Mouse (Mus musculus): ENCODE data around the gene Gsdme.
A peak's percentile ranks its signal among the peaks of the same experiment; 100 is the strongest.

Gsdme gene

DNA sequence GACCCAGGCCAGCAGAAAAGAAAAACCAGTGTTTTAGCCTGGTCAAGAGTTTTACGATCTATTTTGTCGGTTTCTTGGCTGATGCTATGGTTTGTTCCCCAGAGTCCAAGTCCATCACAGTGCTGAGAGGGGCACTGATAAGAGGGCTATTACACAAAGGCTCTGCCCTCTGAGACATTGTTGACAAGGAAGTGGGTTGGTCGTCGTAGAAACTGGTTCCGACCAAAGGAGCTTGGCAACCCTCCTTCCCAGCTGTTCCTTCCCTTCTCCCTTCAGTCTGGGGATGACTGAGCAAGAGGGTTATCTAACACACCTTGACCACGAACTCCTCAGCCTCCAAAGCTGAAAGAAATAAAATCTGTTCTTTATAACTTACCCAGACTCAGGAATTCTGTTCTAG is at the start of gene Gsdme:
Gene Gsdme (minus strand): TSS at position 193 of the 400 bp plus-strand sequence.
- DNase-seq: no peak

DNA sequence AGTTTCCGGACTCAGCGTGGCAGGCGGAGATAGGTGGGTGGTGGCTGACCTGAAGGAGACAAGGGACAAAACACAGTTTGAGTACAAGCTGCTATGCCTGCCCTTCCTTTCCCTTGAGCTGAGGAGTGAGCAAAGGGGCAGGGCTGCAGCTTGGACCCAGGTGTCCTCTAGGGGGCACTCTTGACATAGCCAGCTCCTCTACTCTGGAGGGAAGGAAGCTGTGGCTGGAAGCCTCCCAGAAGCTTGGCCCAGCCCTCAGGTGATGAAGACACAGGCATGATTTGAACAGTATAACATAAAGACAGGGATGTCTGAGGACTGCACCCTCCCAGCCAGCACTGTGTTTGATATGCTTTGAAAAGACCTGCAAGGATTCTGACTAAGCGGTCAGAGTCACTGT is 49.0 kb upstream of the Gsdme start:
- DNase-seq: peak; percentile 66

DNA sequence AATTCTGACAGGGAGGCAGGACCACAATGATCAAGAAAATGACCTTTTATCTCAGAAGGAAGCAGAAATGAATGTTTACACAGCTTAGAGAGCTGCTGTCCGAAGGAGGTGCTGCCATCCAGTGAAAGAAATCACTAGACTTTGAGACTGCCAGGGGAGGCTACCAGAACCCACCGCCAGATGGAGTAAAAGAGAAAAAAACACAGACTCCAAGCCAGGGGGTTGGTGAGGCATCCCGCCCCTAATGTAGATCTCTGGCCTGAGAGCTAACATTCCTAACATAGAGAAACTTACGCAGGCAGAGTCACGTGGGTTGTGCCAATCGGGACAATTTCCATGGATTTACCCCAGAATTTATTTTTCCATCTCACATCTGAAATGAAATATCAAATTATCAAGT is 45.4 kb upstream of the Gsdme start:
- no peak for DNase-seq

DNA sequence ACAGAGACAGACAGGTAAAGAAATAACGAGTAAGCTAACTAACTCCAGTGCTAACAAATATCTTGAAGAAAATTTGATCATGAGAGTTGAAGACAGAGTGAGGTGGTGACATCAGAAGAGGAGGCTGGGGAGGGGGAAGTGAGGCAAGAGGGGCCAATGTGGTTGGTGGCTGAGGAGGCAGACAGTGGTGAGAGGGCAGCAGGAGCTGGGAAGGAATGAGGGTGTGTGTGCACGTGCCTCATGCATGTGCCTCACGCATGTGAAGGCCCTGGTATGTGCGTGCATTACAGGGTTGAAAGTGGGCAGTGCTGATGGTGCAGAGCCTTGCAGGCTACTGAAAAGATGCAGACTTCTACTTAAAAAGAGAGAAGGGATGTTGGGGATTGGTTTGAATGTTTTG is 43.0 kb upstream of the Gsdme start:
- DNase-seq: no peak

DNA sequence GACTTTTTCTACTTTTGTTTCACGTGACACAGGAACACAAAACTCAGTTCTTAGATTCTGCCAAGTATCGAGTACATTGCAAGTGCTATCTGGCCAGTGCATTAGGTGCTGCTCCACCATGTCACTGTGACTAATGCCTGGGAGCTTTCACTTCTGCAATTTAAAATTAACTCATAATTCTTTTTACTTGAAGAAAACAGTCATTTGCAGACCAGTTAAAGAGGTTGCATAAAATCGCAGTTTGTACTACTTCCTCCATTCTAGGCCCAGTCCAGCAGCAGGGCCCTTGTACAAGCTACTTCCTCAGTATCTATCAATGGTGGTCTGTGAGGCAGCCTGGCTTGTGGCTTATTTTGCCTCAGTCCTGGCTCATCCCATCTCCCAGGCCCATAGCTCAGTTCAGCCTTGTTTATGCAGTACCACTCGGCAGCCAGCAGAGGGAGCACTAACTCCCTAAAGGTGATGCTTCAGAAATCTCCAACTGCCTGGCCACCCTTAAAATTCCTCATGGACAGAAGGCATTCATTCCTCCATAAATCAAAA is 41.4 kb upstream of the Gsdme start:
- DNase-seq: peak; percentile 61

DNA sequence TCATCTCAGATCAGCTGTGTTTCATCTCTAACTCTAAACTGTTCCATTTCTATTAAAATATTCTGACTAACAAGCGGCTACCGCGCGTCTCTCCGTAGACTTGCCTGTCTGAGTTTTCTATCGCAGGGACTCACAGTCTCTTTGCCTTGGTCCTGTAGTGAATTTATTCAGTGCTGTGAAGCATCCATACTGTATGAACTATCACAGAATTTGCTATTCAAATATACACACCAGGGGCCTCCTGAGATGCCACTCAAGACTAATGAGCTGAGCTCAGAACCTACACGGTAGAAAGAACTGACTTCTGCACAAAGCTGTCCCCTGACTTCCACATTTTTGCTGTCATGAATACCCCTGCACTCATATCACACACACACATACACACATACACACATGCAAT is 37.5 kb upstream of the Gsdme start:
- DNase-seq: no peak

DNA sequence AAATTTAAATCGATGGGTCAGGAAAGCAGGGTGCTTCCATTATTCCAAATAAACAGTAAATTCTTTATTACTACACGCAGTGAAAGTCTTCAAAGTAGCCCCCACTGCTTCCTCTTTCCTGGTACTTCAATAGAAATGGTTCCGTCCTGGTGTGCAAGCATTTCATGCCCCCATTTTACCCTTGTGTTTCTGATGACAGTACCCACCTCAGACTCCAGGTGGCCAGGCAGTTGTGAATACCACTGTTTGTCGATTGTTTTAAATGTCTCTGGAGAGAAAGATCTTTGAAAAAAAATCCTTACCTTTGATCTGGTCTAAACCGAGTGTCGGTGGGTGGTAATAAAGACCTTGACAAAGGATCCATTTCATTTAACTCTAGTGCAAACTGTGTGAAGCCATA is 37.0 kb upstream of the Gsdme start:
- no peak for DNase-seq

DNA sequence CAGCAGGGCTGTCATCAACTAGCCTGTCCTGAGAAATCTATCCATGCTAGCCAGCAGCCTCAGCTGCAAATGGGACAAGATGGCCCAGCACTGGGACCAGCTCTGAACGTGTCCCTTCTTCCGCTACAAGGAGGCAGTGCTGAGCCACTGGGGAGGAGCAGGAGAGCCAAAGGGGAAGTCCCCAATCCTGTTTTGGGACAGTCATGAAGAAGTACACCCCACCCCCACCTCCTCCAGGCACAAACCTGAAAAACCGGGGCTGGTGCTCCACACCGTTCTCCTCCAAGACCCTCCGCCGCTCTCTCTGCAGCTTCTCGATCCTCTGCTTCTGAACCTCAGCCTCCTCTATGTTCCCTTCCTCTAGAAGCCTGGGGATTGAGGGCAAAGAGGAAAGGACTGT is 35.4 kb upstream of the Gsdme start:
- no peak for DNase-seq

DNA sequence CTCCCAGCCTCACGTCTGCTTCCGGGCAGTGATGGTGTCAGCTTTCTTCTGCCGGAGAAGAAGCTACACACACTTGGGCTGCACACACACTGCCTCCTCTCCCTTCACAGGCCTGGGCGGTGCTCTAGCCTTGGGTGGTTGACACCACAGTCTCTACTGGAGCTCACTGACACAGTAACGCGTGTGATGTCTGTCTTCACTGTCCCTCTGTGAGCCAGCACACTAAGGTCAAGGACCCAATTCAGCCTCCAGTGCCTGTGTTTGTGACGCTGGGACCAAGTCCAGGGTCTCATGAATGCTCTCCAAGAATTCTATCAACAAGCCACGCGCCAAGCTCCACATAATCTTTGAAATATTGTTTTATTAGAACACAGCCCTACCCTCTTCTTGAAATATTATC is 34.0 kb upstream of the Gsdme start:
- no peak for DNase-seq

DNA sequence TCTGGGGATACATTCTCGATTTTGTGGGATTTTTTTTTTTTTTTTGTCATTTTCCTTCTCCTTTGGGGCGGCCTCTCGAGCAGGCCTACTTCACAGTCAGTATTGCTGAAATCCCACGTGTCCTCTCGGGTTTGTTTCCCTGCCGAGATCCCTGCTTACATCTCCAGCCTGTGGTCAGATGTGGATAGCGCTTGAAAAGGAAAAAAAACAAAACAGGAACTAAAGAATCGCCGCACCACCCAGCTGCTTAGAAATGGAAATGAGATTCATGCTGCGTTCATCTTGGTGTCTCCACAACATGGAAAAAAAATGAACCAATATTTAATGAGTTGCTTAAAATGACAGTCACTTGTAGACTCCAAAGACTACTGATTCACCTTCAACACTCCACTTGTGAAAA is 31.5 kb upstream of the Gsdme start:
- no peak for DNase-seq

DNA sequence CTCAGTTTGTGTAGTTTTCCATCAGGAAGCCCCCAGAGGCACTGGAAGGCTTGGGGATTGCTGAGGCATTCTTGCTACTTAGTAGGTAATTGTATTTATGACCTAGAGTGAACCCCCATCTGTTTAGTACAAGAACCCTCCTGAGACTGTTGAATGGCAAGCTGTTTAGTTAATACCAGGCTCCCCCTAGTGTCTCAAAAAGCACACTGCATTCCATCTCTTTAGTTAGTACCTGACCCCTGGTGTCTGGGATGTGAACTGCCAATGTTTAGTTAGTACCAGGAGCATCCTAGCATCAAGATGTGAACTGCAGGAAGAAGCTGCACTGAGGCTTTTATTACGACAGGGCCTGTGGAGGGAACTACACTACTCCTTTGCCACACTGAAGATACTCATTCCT is 30.5 kb upstream of the Gsdme start:
- DNase-seq: peak; percentile 75

DNA sequence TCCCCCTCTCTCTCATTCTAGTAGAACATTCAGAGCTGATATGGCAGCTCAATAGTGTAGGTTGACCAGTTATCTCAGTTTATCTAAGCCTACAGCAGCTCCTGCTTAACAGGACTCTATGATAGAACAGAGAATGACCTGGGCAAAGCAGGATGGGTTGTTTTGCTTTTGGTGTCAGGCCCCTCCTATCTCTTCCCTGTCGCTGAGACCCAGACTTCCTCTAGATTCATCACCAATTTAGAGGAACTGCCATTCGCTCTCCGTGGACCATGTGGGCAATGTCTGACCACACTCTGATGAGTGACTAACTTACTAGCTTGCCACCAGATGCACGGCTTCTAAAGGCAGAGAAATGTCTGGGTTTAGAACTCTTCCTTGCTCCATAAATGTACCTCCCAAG is 28.0 kb upstream of the Gsdme start:
- DNase-seq: no peak

DNA sequence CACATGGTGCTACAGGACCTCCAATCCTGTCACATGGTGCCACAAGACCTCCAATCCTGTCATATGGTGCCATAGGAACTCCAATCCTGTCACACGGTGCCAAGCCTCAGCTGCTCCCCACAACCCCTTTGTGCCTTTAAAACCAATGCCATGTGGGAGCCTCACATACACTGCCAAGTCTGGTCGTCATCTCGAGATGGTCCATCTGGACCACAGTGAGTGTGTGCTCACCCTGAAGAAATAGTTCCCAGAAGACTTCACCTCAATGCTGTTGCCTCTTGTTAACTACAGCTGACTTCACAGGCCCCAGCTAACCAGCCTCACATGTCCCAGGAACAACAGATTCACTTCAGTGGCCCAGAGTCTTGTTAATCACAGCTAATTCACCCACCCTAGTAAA is 23.2 kb upstream of the Gsdme start:
- DNase-seq: no peak

DNA sequence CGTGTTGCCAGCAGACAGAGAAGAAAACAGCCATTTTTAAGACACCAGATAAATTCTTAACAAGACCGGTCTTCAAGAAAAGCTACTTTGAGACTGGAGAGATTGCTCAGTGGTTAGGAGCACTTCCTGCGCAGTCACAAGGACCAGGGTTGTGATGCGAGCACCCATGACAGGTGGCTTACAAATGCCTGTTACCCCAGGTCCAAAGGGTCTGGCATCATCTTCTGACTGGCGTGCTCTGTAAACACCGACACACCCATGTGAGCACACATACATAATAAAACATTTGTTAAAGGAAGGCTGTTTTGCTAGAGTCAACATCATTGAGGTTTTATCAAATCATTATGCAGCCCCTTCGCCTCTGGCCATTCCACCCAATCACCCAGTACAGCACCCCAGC is 16.0 kb upstream of the Gsdme start:
- DNase-seq: no peak

DNA sequence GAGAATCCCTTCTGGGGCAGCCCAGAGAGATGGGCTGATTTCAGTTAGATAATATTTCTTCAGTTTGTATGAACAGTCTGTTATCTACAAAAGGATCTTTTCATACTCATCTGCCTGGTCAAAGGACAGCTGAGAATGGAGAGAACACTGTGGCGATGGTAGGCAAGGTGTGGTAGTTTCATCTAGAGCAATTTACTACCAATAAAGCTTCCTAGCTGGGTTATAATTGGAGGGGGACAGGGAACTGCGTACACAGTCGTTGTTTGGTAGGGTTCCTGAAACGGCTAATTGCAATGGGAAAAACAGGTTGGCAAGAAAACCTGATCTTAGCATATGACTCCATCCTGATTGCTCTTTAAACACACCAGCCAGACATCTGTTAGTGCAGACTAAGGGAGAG is 10.3 kb upstream of the Gsdme start:
- no peak for DNase-seq

DNA sequence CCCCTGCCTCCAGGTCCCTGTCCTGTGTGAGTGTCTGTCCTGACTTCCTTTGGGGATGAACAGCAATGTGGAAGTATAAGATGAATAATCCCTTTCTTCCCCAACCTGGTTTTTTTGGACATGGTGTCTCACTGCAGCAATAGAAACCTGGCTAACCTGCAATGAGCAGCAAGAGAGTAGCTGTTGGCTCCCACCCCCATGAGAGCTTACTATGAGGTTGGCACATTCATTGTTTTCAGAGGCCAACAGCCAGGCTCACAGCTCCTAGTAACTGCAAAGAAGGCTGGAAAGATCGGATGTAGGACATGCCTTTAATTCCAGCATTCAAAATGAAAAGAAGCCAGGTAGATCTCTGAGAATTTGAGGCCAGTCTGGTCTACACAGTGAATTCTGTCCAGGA is 9.8 kb upstream of the Gsdme start:
- DNase-seq: no peak

DNA sequence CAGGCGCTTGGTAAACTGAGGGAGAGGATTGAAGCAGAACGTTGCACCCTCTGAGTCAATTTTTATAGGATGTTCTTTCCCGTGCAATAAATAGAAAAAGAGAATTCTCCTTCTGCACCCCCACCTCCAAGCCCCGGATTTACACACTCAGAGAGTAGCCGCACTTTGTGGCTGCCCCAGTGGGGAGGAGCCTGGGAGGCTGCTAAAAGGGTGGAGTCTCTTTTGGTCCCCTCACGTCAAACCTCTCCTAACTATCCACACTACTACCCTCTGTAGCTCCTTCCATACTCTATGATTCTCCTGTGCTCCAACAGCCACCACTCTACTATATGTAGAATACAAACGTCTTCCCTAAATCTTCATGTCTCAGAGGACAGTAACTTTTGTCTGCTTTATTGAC is 1.4 kb downstream of the Gsdme start:
- DNase-seq: no peak

DNA sequence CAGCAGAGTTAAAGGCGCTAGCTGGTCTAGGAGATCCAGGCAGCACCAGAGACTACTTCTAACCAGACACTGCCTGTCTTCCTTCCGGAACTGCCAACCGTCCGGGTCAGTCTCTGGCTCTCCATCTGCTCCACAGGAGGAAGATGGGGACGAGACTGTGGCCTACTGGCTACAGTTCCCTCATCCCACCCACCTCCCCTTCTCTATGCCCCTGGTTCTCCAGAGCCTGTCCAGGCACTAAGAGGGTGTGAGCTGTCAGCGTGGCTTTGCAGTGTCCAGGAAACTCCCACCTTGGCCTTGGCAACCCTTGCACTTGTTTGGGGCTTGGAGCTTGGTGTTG is 1.8 kb downstream of the Gsdme start:
- DNase-seq: no peak

DNA sequence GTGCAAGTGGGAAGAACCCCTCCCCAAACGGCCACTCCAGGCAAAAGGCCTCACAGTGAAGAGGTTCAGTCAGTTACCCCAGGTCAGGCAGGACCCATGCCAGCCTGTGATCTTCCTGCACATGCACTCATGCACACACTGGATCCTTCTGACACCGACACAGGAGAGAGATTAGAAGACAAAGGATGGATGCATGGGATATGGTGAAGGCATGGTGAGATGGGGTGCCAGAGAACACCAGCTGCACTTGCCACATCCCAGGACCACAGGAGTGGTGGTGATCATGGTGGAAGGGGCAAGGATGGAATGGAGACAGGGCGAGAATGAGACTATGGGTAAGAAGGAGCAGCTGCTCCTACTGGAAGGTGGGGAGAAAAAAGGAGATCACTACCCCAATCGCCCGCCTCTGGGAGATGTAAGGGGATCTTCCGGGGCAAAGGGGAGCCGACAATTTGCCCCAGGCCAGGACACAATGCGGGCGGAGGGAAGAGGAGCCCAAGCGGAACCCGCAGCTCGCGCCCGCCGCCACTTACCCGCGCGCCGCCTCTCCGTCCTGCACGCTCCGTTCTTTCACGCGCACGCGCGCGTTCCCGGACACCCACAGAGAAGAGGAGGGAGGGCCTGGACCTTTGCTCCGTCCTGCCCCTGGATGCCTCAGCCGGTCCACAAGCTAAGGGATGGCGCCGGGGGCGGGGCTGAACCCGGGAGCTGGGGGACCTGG is 2.3 kb downstream of the Gsdme start:
- peak; percentile 93 for DNase-seq

DNA sequence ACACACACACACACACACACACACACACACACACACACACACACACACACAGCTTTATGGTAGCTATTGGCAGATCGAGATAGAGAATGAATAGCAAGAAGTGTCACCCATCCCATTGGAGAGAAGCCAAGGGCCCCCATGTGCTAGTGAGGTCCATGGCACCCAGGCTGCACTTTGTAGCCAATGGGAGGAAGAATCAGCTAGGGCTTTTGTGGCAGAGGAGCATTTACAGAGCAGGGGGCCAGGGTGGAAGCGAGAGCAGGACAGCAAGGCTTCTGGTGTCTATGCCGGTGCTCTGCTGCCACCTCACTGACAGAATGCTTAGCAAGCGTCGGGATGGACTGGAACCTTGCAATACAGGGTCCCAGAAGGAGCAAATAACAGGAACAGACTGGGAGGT is 8.3 kb downstream of the Gsdme start:
- DNase-seq: no peak

DNA sequence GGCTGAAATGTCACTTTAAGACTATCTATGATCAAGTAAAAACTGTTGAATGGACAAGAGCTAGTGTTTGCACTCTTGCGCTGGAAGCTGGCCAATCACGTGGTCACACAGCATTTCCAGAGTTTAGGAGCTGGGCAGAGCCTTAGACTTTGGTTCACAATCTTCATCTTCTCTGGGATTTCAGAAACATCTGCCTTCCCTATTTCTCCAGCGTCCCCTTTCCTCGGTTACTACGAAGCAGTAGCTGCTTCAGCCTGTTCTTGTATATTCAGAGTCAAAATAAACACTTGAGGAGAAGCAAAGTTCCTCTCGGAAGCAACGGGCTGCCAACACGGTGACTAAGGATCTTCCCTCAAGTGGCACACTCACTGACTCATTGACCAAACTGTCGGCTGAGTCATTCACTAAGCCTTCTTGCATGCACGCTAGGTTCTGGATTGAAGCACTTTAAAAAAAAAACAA is 8.9 kb downstream of the Gsdme start:
- DNase-seq: peak; percentile 78

DNA sequence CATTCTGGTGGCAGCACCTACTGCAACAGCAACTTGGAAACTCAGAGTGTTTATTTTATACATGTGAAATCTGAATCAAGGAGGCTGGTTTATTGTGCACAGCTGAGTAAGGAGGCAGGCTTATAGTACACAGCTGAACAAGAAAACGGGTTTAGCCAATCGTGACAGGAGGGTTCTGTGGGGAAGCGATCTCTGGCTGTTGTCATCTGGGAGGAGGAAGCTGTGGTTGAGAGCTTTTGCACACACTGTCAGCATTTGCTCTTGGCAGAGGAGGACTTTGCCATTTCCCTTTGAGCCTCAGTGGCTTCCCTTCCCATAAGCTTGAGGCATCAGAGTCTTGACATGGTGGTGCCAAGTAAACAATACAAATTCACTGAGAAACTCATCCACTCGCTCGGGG is 11.0 kb downstream of the Gsdme start:
- DNase-seq: no peak

DNA sequence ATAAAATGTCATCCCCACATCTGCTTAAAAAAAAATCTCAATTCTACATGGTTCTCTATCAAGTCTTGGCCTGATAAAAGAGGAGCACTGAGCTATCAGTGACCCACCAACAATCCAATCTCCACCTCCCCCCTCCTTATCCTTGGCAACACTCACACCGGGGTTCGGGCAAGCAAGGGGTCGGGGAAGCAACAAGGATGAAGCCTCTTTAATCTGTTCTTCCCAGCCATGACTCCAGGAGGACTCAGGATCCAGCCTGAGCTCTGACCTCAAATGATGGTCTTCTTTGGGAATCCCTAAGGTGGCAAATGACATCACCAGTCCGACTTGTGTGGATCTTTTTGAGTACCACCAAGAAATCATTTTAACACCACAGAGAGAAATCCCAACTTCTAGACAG is 15.9 kb downstream of the Gsdme start:
- DNase-seq: no peak

DNA sequence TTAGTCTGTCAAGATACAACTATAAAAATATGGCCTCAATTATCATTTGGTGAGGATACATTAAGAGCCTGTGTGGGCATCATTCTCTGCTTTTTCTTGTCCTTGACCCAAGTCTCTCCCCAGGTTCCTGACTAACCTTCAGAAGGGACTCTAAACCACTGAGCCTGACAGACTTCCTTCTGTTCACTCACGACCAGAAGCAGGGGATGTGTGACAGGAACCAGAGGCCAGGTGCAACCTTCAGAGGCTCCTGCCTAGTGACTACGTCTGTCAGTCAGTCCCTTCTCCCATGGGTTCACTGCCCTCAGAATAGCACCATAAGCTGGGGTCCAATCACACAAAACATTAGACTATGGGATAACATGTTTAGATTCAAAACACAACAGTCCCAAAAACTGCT is 16.3 kb downstream of the Gsdme start:
- no peak for DNase-seq

DNA sequence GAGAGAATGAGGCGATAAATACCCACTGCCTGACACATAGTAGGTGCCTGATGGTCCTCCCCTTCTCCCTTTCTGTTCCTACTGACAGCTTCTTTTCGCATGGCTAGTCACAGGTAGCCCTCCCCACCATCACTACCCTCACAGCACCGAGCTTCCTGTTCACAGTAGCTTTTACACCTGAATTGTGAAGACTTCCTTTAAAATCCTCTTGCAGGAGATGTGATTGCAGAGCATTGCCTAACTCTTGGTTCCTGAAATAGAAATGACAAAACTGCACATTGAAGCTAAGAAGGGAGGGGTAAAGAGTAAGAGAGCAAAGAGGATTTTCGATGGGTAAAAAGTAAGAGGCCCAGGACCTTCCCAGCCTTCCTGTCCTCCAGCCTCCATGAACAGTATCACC is 18.7 kb downstream of the Gsdme start:
- no peak for DNase-seq

All from kidney, adult 11 months (tissue).